Mouse (Mus musculus): ENCODE results near the gene Rbbp9. TPM values are rescaled to one million over a fixed set of nuclear protein-coding genes. Genes with fewer than 3 reads are reported as not detected.

Rbbp9 gene
- total RNA-seq, 2 experiments from 2014 or later: 5.9 TPM

GRCm38 (mm10) chr2:144514619-144515018 lies 36.0 kb downstream of the Rbbp9 start:
- no peak for DNase-seq (ENCODE audit: low spot score)

- no peak for DNase-seq (ENCODE audit: low spot score)
Measured at GRCm38 (mm10) chr2:144502134-144502533, 48.5 kb downstream of the Rbbp9 start.

Other genes with a start within 250 kb of the Rbbp9 start
- not detected for gene Ovol2, start 218.7 kb downstream of the Rbbp9 start, total RNA-seq (2021)
- 10 to 100 TPM; 16.6 to 22.7 TPM for gene Kat14, start 181.9 kb downstream of the Rbbp9 start, total RNA-seq (2021)
- 1 to 10 TPM; 7.0 to 8.3 TPM for gene Pet117, start 181.9 kb downstream of the Rbbp9 start, total RNA-seq (2021)
- gene Dzank1, start 23.5 kb downstream of the Rbbp9 start, total RNA-seq (2021): under 1 TPM; 0.27 to 0.52 TPM
- gene Polr3f, start 23.2 kb downstream of the Rbbp9 start, total RNA-seq (2021): 1 to 10 TPM; 9.1 to 9.5 TPM
- gene Sec23b, start 5.4 kb upstream of the Rbbp9 start, total RNA-seq (2021): 10 to 100 TPM; 10.5 to 11.8 TPM
- 10 to 100 TPM; 75.6 to 87.0 TPM for gene Smim26, start 43.2 kb upstream of the Rbbp9 start, total RNA-seq (2021)
- 10 to 100 TPM; 13.1 to 13.5 TPM for gene Dtd1, start 49.0 kb upstream of the Rbbp9 start, total RNA-seq (2021)